Mouse (Mus musculus): ENCODE results near the gene Susd4.

DNA sequence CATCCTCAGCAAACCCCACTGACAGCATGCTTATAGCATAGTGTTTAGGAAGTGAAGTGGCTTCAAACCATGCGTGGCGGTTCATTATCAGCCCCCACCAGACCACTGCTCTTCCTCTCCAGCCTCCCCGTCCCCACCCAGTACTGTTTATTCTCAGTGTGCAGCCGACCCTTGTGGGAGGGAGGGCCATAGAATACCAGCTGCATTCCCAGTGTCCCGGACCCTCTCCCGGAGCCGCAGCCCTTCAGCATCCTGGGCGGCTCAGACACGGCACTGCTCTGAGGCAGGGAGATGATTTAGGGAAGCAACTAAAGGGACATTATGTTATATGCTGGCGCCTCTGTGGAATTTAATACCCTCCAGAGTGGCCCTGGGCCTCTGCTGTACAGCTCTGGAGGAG is 55.3 kb downstream of the Susd4 start:
- TF ChIP-seq POLR2A (IDR thresholded peaks at IDR 0.05; ENCODE audit: extremely low read depth, insufficient read depth, low read length) (no peak), CTCF (IDR thresholded peaks at IDR 0.05; ENCODE audit: low read depth, low read length) (no peak)
